Mouse (Mus musculus): ENCODE data around the gene Gm26992. TPM values are rescaled to one million over a fixed set of nuclear protein-coding genes. Genes with fewer than 3 reads are reported as not detected.

The Gm26992 gene
- polyA plus RNA-seq, 1 experiment from 2014 or later: not detected

- 47% methylated on average over 10 of the region's 10 CpGs for WGBS
- Histone ChIP-seq H3K4me3 (peak overlapping the region; percentile 64), H3K9me3 (replicated peaks) (no peaks in the 10 kb centered on the region), H3K36me3 (peaks cover 14% of the 10 kb centered on the region), H3K27ac (replicated peaks) (peak overlapping the region; percentile 98), H3K27me3 (ENCODE audit: low read depth, poor library complexity, severe bottlenecking) (no peaks in the 10 kb centered on the region), H3K4me1 (peaks cover 24% of the 10 kb centered on the region)
- DNase-seq (ENCODE audit: low spot score): peak; percentile 14
Measured at GRCm38 (mm10) chrX:103492398-103493256, 70.8 kb downstream of the Gm26992 start.

- H3K36me3 ChIP-seq: peaks cover 23% of the 10 kb centered on the region
- WGBS: under 1% methylated on average over 46 of the region's 55 CpGs
- no peaks in the 10 kb centered on the region for H3K27me3 ChIP-seq (ENCODE audit: low read depth, poor library complexity, severe bottlenecking)
- DNase-seq (ENCODE audit: low spot score): peak; percentile 84
- peak overlapping the region; percentile 64 for H3K4me3 ChIP-seq
- H3K9me3 ChIP-seq (replicated peaks): no peaks in the 10 kb centered on the region
- H3K27ac ChIP-seq (replicated peaks): peak overlapping the region; percentile 98
- peaks cover 24% of the 10 kb centered on the region for H3K4me1 ChIP-seq
Measured at GRCm38 (mm10) chrX:103493351-103494173, 71.8 kb downstream of the Gm26992 start.

GRCm38 (mm10) chrX:103499374-103499773, 77.6 kb downstream of the Gm26992 start:
- Histone ChIP-seq H3K27ac (replicated peaks) (no peak overlapping the region), H3K4me1 (peaks cover 11% of the 10 kb centered on the region), H3K36me3 (peaks cover 78% of the 10 kb centered on the region), H3K27me3 (ENCODE audit: low read depth, poor library complexity, severe bottlenecking) (no peaks in the 10 kb centered on the region), H3K4me3 (no peak overlapping the region), H3K9me3 (replicated peaks) (no peaks in the 10 kb centered on the region)
- 95% methylated on average over 3 of the region's 3 CpGs for WGBS
- no peak for DNase-seq (ENCODE audit: low spot score)

- no peaks in the 10 kb centered on the region for H3K9me3 ChIP-seq (replicated peaks)
Measured at GRCm38 (mm10) chrX:103500137-103500536, 78.3 kb downstream of the Gm26992 start.

GRCm38 (mm10) chrX:103508218-103508617, 86.4 kb downstream of the Gm26992 start:
- no peak for DNase-seq (ENCODE audit: low spot score)
- no peaks in the 10 kb centered on the region for H3K9me3 ChIP-seq (replicated peaks)
- H3K27ac ChIP-seq (replicated peaks): no peak overlapping the region
- peaks cover 7% of the 10 kb centered on the region for H3K4me1 ChIP-seq
- no peaks in the 10 kb centered on the region for H3K27me3 ChIP-seq (ENCODE audit: low read depth, poor library complexity, severe bottlenecking)
- peaks cover 68% of the 10 kb centered on the region for H3K36me3 ChIP-seq
- H3K4me3 ChIP-seq: no peak overlapping the region
- 94% methylated on average over 4 of the region's 4 CpGs for WGBS

More at GRCm38 (mm10) chrX:103500137-103500536, 78.3 kb downstream of the Gm26992 start:
- Histone ChIP-seq H3K4me3 (no peak overlapping the region), H3K27ac (replicated peaks) (no peak overlapping the region), H3K4me1 (peaks cover 4% of the 10 kb centered on the region; the same call in 1 of the 2 replicates), H3K36me3 (peaks cover 86% of the 10 kb centered on the region), H3K27me3 (ENCODE audit: low read depth, poor library complexity, severe bottlenecking) (no peaks in the 10 kb centered on the region)
- DNase-seq (ENCODE audit: low spot score): no peak
- 87% methylated on average over 2 of the region's 2 CpGs for WGBS

GRCm38 (mm10) chrX:103509168-103510019, 87.6 kb downstream of the Gm26992 start:
- Histone ChIP-seq H3K4me1 (peaks cover 7% of the 10 kb centered on the region), H3K9me3 (replicated peaks) (no peaks in the 10 kb centered on the region), H3K4me3 (no peak overlapping the region), H3K36me3 (peaks cover 56% of the 10 kb centered on the region), H3K27me3 (ENCODE audit: low read depth, poor library complexity, severe bottlenecking) (no peaks in the 10 kb centered on the region), H3K27ac (replicated peaks) (no peak overlapping the region)
- no peak for DNase-seq (ENCODE audit: low spot score)
- 83% methylated on average over 8 of the region's 8 CpGs for WGBS

- WGBS: 47% methylated on average over 4 of the region's 4 CpGs
- H3K36me3 ChIP-seq: peaks cover 8% of the 10 kb centered on the region
- no peak overlapping the region for H3K4me3 ChIP-seq
- no peak for DNase-seq (ENCODE audit: low spot score)
- no peaks in the 10 kb centered on the region for H3K27me3 ChIP-seq (ENCODE audit: low read depth, poor library complexity, severe bottlenecking)
- H3K27ac ChIP-seq (replicated peaks): no peak overlapping the region
- peaks cover 7% of the 10 kb centered on the region for H3K4me1 ChIP-seq
- H3K9me3 ChIP-seq (replicated peaks): no peaks in the 10 kb centered on the region
Measured at GRCm38 (mm10) chrX:103514782-103515181, 93.0 kb downstream of the Gm26992 start.

GRCm38 (mm10) chrX:103515346-103515745, 93.5 kb downstream of the Gm26992 start:
- no peak overlapping the region for H3K4me3 ChIP-seq
- peaks cover 7% of the 10 kb centered on the region for H3K4me1 ChIP-seq
- H3K9me3 ChIP-seq (replicated peaks): no peaks in the 10 kb centered on the region
- no peaks in the 10 kb centered on the region for H3K27me3 ChIP-seq (ENCODE audit: low read depth, poor library complexity, severe bottlenecking)
- H3K36me3 ChIP-seq: peaks cover 2% of the 10 kb centered on the region; the same call in 1 of the 2 replicates
- DNase-seq (ENCODE audit: low spot score): no peak
- no peak overlapping the region for H3K27ac ChIP-seq (replicated peaks)
- 79% methylated on average over 1 of the region's 1 CpGs for WGBS

GRCm38 (mm10) chrX:103518798-103519197, 97.0 kb downstream of the Gm26992 start:
- H3K27ac ChIP-seq (replicated peaks): no peak overlapping the region
- no peaks in the 10 kb centered on the region for H3K9me3 ChIP-seq (replicated peaks)
- no peaks in the 10 kb centered on the region for H3K36me3 ChIP-seq
- H3K4me3 ChIP-seq: no peak overlapping the region
- H3K4me1 ChIP-seq: no peaks in the 10 kb centered on the region
- no peak for DNase-seq (ENCODE audit: low spot score)
- no peaks in the 10 kb centered on the region for H3K27me3 ChIP-seq (ENCODE audit: low read depth, poor library complexity, severe bottlenecking)
- 93% methylated on average over 2 of the region's 2 CpGs for WGBS

GRCm38 (mm10) chrX:103519547-103519946, 97.7 kb downstream of the Gm26992 start:
- no peaks in the 10 kb centered on the region for H3K36me3 ChIP-seq
- no peak overlapping the region for H3K4me3 ChIP-seq
- H3K27ac ChIP-seq (replicated peaks): no peak overlapping the region
- 83% methylated on average over 3 of the region's 3 CpGs for WGBS
- H3K4me1 ChIP-seq: no peaks in the 10 kb centered on the region
- no peak for DNase-seq (ENCODE audit: low spot score)
- no peaks in the 10 kb centered on the region for H3K9me3 ChIP-seq (replicated peaks)
- no peaks in the 10 kb centered on the region for H3K27me3 ChIP-seq (ENCODE audit: low read depth, poor library complexity, severe bottlenecking)

- no peak for DNase-seq (ENCODE audit: low spot score)
- no peaks in the 10 kb centered on the region for H3K4me1 ChIP-seq
- no peak overlapping the region for H3K27ac ChIP-seq (replicated peaks)
- 62% methylated on average over 4 of the region's 4 CpGs for WGBS
- H3K9me3 ChIP-seq (replicated peaks): no peaks in the 10 kb centered on the region
- no peaks in the 10 kb centered on the region for H3K27me3 ChIP-seq (ENCODE audit: low read depth, poor library complexity, severe bottlenecking)
- H3K36me3 ChIP-seq: no peaks in the 10 kb centered on the region
- H3K4me3 ChIP-seq: no peak overlapping the region
Measured at GRCm38 (mm10) chrX:103521221-103521716, 99.5 kb downstream of the Gm26992 start.

GRCm38 (mm10) chrX:103529185-103529584, 107.4 kb downstream of the Gm26992 start:
- Histone ChIP-seq H3K4me3 (peak overlapping the region; percentile 32), H3K36me3 (no peaks in the 10 kb centered on the region), H3K27me3 (ENCODE audit: low read depth, poor library complexity, severe bottlenecking) (no peaks in the 10 kb centered on the region), H3K4me1 (peaks cover 33% of the 10 kb centered on the region), H3K27ac (replicated peaks) (peak overlapping the region; percentile 65), H3K9me3 (replicated peaks) (no peaks in the 10 kb centered on the region)
- DNase-seq (ENCODE audit: low spot score): peak; percentile 70
- WGBS: 2% methylated on average over 23 of the region's 23 CpGs
